Mouse (Mus musculus) kidney, postnatal 10 days (tissue): ENCODE data around the gene Cbx7.
"Not testable (repeated sequence)": the region's sequence is repeated elsewhere in the genome, so short reads cannot be mapped to it uniquely, and the experiment has no call there.

Experiments used
- DNase-seq: peaks from one replicate; pipeline ENCODE4 v3.0.0; 2021; ENCODE audit warnings: mixed read lengths

The Cbx7 gene

DNA sequence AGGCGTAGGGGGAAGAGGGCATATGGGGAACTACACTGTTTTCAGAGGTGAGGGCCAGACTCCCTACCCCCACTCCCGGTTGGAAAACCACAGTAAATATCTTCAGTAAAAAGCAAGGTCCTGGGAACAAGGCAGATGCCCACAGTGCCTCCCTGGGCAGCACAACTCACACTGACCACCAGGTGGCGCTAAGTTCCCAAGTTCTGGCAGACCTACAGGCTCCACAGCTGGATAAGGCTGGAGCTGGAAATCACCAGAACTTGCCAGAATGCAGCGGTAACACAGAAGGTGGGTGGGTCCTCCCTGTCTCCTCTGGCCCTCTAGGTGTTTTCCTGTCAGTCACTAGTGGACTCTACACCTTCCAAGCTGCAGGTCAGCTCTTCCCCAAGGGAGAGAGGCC, 24.9 kb downstream of the Cbx7 start:
- DNase-seq: peak; percentile 94

- no peak for DNase-seq
These were observed 26.0 kb downstream of the Cbx7 start for GRCm38 (mm10) chr15:79944948-79945347.

- DNase-seq: no peak
These were observed 27.3 kb downstream of the Cbx7 start for GRCm38 (mm10) chr15:79943584-79943983.

DNA sequence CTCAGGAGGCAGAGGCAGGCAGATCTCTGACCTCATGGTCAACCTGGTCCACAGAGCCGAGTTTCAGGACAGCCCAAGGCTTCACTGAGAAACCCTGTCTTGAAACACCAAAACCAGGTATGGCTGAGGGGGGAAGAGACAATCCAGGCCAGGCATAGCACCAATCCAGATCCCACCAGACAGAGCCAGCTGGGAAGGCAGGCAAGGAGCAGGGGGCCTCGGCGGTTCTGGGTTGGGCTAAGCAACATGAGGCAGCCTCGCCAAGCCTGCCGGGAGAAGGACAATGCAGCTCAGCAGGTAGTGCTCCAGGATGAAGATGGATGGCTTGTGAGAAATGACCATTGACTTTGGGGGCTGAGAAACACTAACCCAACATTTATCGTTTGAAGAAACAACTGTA, 28.4 kb downstream of the Cbx7 start:
- DNase-seq: no peak

DNA sequence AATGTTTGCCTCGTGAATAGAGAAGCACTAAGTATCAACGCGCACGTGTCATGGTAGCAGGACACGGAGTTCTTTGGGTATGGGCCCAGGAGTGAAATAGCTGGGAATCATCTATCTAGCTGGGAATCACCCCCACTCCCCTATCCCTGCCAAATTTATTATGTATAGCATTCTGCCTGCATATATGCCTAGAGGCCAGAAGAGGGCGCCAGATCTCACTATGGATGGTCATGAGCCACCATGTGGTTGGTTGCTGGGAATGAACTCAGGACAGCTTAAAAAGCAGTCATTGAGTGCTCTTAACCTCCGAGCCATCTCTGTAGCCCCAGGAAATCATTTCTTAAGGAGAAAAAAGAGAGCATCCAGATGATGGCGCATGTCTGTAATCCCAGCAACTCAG, 30.0 kb downstream of the Cbx7 start:
- peak; percentile 61 for DNase-seq

- no peak for DNase-seq
These were observed 31.0 kb downstream of the Cbx7 start for GRCm38 (mm10) chr15:79939913-79940312.

DNA sequence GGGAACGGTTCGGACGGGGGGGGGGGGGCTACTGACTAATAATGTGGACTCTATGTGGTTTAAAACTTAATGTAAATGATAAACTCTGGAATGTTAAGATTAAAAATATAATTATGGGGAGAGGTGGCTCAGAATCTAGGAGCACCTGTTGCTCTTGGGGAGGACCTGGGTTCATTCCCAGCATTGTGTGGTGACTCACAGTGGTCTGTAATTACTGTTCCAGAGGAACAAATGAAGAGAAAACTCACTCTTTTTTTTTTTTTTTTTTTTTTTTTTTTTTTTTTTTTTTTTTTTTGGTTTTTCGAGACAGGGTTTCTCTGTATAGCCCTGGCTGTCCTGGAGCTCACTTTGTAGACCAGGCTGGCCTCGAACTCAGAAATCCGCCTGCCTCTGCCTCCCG, 31.4 kb downstream of the Cbx7 start:
- not testable (repeated sequence) for DNase-seq

- DNase-seq: no peak
These were observed 31.9 kb downstream of the Cbx7 start for GRCm38 (mm10) chr15:79939020-79939419.

- no peak for DNase-seq
These were observed 34.6 kb downstream of the Cbx7 start for GRCm38 (mm10) chr15:79936374-79936751.

DNA sequence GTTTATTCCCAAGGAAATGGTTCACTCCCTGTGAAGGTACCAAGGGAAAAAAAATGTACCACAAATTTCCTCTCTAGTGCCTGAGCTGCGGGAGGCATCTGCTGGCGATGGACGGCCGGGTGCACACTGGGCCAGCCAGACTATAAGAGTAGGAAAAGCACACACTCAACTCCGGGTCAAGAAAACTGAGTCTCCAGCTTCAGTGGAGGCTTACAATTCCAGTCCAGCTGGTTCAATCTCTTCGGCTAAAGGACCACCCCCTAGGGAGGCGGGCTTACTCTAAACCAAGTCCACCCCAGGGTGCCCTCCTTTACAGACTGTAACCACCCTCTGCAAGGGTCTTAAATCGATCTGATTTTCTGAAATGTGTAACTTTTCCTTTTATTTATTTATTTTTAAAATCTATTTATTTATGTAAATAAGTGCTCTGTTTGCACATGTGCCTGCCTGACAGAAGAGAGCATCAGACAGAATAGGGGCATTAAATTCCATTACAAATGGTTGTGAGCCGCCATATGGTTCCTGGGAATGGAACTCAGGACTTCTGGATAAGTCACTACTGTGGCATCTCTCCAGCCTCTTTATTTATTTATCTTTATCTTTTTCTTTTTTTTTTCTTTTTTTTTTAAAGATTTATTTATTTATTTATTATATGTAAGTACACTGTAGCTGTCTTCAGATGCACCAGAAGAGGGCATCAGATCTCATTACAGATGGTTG, 35.1 kb downstream of the Cbx7 start:
- no peak for DNase-seq

DNA sequence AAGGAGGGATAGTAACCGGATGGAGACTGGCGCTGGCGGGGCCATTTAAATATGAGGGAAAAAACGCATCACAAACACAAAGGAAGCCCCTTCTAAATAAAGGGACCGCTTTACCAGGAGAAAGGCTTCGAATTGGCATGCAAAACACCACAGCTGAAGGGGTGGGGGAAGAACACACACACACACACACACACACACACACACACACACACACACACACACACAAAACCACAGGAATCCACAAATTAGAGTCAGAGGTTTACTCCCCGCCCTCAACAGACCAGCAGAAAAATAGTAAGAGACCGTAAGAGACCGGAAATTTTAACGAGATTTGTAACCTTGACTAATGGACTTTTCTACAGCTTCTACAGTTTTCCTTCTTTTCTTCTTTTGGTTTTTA, 36.1 kb downstream of the Cbx7 start:
- no peak for DNase-seq

DNA sequence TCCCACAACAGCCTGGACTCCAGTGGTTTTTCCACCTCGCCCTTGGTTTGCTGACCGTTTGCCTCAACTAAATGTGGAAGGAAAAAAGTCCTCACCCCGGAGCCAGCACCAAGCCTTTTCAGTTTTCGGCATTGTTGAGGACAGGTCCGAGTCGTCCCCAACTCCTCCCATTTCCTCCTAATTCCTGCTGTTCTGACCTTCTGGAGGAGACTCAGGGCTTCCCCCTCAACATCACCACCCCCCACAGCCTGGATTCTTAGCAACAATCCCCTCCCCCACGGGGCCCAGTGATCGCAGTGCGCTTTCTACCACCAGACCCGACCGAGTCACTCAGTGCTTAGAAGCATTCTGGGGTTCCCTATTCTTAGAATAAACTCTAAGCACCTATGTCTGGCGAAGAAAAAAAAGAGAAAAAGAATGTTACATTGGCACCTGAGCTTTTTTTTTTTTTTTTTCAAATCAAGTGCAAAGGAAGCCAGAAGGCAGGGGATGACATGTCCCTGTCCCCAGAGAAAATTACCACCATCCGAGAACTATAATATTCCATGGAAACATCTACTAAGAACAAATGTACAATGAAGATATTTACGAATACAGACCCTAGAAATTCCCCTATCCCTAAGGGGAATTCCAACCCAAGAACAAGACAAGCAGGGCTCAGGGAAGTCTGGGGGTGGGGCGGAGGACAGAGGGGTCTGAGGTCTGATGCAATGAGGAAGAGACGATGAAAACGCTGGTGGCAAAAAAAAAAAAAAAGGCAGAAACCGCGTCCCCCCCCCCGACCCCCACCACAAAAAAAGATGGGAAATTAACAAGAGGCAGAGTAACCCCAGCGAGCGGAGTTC, 37.0 kb downstream of the Cbx7 start:
- no peak for DNase-seq

GRCm38 (mm10) chr15:79933052-79933669, 37.8 kb downstream of the Cbx7 start:
- no peak for DNase-seq

- DNase-seq: peak; percentile 94
These were observed 38.5 kb downstream of the Cbx7 start for GRCm38 (mm10) chr15:79932323-79932987.

GRCm38 (mm10) chr15:79931496-79932141, 39.3 kb downstream of the Cbx7 start:
- DNase-seq: peak; percentile 43

GRCm38 (mm10) chr15:79929734-79930133, 41.2 kb downstream of the Cbx7 start:
- DNase-seq: no peak

GRCm38 (mm10) chr15:79928736-79929135, 42.2 kb downstream of the Cbx7 start:
- peak; percentile 6 for DNase-seq

- no peak for DNase-seq
These were observed 42.6 kb downstream of the Cbx7 start for GRCm38 (mm10) chr15:79928316-79928715.

DNA sequence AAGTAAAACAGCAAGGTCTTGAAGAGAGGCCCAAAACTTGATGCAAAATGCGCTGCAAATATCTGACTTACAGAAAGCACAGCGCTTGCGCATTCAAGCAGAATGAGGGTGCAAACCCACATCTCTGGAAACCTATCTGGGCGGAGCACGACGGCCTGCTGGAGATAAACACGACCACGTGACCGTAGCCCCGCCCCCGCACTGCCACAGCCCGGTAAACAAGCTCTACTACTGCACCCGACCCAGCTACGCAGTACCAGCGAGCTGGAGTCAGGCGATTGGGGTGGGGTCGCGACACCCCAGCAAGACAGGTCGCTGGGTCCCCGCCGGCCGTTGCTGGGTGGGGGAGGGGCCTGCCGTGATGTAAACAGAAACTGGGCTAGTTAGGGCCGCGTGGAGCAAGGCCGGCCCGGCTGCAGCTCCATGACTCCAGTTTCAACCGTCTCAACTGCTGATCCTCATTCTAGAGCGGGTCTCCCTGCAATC, 43.2 kb downstream of the Cbx7 start:
- peak; percentile 97 for DNase-seq

DNA sequence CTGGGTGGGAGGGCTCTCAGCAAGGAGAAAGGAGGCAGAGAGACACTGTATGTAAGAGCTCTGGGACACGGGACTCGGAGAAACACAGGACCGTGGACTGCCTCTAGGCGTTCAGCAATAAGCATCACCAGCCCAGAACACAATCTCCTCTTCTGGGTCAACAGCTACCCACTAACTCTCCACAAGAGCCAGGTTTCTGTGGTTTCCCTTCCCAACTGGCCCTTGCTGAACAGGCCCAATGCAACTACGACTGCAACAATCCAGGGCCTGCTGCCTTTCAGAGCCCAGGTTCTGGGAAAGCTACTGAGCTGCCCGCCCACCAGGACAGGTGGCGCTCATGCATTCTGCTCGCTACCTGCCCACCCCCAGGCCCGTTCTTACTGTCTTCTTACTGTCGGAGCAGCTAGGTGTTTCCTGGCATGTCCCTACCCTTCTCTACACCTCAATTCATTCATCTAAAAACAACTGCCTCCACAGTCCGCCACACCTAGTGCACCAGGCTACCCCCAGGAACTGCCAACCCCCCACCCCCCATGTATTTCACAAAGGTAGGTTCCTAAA, 44.0 kb downstream of the Cbx7 start:
- peak; percentile 33 for DNase-seq

GRCm38 (mm10) chr15:79919787-79920186, 51.1 kb downstream of the Cbx7 start:
- DNase-seq: no peak

- DNase-seq: no peak
These were observed 52.4 kb downstream of the Cbx7 start for GRCm38 (mm10) chr15:79918485-79918884.
